Mouse (Mus musculus): ENCODE measurements around the gene Esrrg.

Gene Esrrg

DNA sequence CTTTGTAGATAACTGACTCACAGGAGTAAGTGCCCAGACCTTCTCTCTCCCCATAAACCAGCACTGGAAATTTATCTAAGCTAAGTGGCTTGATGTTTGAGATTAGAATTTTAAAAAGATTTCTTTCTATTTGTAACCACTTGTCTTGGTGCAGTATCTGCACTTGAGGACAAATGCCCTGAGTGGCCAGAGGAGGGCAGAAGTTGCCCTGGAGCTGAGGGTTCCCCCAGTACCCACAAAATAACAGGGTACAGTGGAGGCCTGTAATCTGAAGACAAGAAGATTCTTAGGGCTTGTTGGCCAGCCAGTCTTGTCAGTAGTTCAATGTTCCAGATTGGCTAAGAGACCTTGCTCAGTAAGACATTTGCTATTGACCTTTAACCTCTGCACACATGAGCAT is 461.3 kb downstream of the Esrrg start:
- no peak for DNase-seq (ENCODE audit: low read depth, low spot score)

DNA sequence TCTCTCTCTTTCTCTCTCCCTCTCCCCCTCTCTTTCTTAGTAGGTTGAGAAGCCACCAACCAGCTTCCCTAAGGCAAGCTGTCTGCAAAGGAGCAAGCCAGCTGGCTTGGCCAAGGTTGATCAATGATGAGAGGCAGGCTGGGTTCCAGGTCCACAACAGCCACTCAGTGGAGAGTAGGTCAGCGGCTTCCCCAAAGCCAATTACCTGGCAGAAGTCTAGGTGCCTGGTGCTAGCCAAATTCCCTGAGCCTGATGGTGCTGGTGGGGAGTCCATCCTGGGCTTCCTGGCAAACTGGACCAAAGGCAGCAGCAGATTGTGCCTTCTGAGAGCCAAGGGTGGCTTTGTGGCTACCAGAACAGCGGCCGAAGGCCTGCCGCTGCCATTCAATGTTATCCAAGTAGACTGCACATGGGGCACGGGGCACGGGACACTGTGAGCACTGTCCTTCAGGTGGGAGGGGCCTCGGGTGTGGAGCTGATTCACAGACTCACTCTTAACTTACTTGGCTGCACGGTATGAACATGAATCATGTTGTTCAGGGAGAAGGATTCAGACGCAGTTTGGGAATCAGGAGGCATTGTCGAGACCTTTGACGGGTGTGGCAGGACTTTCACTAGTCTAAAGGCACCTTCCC is 469.1 kb downstream of the Esrrg start:
- DNase-seq (ENCODE audit: low read depth, low spot score) = no peak

DNA sequence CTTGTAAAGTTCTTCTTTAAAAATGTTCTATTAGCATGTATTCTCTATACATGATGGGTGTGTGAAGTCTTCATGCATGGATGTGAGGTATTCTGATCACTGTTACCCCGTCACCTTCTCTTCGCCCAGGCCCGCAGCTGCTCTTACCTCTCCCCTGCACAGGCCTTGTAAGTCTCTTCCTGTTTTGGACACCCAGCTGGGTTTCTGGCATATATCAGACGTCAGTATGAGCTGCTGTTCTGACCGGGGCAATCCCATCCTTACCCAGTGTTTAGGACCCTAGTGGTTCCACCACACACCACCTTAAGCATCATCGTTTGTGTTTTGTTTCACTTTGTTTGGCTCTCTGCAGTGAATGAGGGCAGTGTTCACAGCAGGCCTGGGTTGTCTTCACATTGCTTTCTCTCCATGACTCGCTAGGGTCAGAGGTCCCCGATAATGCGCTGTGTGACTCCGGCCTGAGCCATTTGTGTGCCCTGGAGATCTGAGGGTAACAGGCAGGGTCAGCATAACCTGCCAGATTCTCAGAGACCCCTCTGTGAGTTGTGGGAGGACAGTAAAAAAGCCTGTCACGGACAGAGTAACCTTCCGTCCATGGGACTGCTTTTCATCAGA is 471.8 kb downstream of the Esrrg start:
- no peak for DNase-seq (ENCODE audit: low read depth, low spot score)

DNA sequence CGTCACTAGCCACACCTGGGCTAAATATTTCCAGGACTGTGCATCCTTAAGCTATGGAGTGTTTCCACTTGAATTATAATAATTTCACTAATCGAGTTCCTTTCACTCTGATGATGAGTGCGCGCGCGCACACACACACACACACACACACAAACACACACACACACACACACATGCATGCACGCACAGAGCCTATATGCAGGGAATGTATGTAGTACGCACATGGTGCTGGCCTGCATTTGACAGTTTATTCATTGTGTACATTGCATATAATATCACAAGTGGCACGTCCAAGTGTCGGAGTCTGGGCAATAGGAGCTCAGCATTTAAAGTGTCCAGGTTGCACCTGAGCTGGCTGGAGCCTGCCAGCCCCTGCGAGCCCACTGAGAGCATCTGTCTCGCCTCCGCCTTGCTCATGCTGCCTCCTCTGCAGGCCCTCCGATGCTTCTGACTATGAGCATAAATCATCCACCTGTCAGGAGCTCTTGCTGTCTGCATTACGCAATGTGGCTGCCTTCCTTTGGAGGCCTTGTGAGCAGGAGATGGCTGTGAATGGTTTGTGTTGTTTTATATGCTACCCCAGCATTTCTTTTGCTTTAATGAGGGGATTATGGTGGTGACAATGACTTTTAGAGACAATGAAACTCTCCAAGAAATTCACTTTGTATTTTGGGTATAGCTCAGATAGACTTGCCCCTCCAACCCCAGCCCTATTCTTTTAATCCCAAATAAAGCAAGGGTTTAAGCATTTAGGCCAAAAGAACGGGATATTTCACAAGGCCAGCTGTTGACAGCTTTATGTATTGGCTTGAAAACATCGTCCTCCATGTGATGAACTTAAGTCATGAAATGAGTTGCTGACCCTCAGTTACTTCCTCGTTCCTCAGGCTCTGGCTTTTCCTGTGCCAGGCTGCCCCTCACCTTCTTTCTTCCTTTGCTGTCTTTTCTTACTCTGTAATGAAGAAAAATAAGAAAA is 474.4 kb downstream of the Esrrg start:
- DNase-seq (ENCODE audit: low read depth, low spot score) = no peak

DNA sequence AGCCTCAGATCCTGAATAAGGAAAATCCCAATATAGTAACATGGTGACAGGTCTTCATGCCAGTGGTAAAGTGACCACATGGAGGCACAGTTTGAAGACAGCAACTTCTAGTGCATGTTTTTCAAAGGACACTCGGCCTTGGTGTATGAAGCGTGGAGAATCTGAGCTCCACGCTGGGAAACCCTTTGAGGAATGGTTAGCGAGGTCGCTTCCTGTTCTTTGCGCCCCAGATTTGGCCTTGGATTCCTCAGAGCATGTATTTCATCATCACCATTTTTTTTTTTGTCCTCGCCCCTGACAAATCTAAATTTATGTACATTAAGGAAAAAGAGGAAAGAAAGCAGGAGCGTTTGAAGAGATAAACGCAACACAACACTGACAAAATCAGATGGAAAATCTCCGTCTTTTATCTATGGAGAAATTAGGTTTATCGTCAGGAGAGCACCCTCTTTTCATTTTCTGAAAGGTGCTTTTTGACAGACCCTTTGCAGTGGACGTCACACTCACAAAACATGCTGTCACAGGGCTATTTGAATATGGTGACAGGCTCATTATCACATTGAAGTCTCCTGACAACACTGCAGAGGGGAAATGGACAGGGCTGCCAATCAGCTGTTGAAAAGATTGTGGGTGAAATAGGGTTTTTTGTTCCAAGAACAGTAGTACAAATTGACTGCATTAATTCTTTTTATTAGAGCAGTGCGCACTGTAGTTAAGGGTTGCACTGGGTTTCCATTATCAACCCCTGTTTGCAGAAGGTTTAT is 476.7 kb downstream of the Esrrg start:
- DNase-seq (ENCODE audit: low read depth, low spot score) = no peak

DNA sequence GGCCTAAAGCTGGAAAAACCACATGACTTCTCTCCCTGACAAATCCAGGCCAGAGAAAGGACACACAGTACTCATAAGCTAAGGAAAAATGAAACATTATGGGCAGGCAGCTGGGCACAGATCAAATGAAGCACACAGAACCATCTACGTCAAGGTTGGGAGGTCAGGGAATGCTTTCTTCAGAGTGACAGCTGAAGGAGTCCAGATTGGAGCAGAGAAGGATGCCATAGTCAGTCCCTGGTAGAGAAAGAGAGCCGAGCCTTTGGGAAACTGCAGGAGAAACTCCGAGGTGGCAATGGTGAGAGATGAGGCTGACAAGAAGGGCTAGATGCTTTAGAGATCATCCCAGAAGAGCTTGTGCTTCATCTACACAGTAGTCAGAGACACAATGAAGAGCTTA is 485.1 kb downstream of the Esrrg start:
- DNase-seq (ENCODE audit: low read depth, low spot score) = no peak

DNA sequence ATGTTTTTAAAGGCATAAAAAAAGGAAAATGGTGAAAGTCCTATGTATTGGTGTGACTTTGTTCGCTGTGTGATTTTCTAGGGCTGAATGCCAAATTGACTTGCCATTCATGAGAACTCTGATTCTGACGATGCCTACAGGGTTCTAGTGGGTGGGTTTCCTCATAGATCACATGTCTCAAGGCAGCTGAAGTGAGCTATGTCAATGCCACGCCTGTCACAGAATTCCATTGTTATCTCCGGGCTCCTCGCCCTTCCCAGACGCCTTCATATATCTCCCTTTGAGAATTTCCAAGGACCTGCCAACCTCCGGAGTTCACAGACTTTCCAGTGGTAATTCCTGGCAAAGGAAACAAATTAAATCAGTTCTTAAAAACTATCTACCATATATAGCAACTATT is 493.2 kb downstream of the Esrrg start:
- DNase-seq (ENCODE audit: low read depth, low spot score) = no peak

DNA sequence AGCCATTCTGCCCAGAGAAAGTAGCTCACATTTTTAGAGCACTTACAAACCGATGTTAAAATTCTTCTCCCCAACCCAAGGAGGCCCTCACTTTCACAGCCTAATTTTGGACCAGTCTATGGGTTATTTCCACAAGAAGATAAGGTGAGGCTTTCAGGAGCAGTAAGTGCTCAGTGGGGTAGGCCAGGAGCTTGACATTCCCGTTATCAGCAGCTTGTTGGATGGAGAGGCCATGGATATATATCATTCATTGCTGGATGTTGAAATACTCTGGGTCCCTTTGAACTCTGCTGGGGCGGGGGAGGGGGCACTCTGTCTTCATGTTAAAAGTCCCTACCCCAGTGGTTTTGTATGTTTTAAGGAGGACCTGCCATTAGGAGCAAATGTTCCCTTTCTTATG is 494.6 kb downstream of the Esrrg start:
- no peak for DNase-seq (ENCODE audit: low read depth, low spot score)

DNA sequence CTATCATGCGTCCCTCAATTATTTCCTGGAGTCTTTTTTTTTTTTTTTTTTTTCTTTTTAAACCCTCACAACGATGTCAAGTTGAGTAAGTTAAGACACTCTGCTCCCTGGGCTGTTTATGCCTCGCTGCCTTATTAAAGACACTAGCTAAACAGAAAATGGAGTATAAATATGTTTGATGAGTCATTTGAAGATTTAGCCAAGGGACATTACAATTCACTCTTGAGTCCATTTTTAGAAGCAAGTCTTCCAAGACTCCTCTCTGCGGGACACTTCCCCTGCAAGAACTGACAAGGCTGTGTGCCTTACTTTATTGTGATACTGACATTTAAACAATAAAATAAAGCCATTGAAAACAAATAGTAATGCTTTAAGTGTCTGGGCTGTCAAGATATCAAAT is 496.9 kb downstream of the Esrrg start:
- no peak for DNase-seq (ENCODE audit: low read depth, low spot score)

DNA sequence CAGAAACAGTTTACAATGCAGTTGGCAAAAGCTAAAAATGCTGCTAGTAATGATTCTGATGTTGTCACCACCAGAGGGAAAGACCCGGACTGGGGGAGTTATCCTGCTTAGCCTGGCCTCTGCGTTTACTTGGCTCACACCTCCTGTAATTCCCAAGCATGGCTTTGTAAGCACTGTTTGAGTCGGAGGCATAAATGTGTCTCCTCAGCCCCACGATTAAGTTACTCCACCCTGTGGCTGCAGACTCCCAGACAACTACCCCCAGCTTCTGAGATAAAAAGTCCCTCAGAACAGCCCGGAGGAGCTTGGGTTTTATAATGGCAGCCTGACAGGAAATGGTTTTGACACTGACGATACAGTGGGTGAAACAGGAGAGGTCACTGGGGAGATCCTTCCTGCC is 499.4 kb downstream of the Esrrg start:
- no peak for DNase-seq (ENCODE audit: low read depth, low spot score)

DNA sequence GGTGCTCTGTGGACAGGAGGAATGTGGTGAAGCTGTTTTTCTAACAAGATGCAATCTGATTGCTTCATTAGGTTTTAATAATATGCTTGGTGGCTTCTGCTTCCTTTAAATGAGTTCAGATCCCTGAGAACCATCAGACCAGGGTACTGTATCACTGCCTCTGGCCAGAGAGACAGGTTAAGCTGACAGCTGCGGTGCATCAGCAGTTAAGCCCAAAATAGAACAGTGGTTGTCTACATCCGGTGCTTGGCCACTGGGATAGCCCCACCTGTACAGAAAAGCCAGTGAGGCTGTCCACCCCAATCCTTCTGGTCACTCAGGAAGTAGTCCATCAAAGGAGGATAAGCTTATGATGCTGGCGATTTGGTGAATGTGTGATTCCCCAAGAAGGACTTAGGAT is 503.0 kb downstream of the Esrrg start:
- DNase-seq (ENCODE audit: low read depth, low spot score) = no peak

DNA sequence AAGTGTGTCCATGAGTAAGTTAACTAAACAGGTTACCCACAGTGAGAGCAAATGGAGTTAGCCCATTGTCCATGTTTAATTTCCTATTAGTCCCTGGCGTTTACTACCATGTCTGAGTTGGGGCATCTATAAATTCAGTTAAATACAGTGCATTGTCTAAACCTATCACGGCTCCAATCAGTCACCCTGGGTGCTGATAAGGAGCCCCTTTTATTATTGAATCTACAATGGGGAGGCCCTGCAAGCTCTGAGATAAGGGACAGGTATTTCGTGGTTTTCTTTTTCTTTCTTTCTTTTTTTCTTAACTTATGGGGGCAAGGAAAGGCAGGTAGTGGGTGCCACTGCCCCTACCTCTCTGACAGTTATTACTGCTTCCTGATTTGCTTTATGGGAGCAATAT is 504.6 kb downstream of the Esrrg start:
- DNase-seq (ENCODE audit: low read depth, low spot score) = no peak

DNA sequence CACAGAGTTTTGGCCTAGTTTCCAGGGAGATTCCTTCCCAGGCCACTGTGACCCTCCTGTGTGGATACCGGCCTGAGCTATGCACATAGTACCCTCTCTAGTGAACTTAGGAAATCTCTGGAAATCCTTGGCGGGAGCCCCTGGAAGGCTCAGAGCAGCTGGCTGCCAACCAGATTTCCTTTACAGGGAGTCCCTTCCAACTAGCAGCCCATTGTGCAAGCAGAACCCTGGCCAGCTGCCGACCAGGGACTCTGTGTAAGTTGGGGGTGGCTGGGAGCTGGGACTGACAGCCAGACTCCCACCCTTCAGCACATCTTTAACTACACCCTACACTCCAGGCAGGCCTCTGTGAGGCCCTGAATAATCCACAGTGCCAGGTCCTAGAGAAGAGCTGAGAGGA is 509.5 kb downstream of the Esrrg start:
- peak; percentile 22 for DNase-seq (ENCODE audit: low read depth, low spot score)

DNA sequence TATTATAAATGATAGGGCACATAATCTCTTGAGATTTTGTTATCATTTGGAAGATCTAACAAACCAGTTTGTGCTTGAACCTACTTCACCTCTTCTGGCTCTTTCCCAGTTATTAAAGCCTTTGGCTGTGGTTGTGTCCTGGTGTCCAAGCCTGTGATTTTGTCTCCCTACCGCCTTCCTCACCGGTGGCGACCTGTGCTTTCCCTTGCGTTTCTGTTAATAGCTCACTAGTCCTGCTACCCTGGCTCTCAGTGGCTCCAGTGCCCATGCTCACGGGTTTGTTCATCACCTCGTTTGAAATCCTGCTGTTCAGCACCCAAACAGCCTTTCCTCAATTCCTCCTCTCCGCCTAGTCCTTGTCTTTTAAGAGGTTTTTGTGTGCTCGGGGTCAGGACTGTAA is 511.2 kb downstream of the Esrrg start:
- no peak for DNase-seq (ENCODE audit: low read depth, low spot score)

DNA sequence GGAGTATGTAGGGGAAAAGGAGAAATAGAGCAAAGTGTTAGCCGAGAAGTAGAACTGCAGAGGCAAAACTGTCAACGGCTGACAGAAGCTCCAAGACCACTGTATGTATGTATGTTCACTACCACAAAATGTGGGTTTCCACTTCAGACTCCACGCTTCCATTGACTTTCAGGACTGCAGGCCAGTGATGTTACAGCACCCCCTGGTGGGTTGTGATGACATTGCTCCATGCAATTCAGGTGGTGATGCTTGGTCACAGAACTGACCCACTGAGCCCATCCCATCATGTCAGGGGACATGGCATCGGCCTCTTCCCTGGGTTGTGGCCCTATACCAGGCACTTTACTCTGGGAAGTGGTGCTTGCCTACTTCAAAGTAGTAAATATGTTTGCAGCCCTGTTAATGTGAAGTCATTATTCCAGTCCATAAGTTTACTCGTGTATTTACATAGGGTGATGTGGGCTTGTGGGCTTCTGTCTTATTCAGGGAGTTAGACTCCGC is 517.0 kb downstream of the Esrrg start:
- DNase-seq (ENCODE audit: low read depth, low spot score) = no peak

DNA sequence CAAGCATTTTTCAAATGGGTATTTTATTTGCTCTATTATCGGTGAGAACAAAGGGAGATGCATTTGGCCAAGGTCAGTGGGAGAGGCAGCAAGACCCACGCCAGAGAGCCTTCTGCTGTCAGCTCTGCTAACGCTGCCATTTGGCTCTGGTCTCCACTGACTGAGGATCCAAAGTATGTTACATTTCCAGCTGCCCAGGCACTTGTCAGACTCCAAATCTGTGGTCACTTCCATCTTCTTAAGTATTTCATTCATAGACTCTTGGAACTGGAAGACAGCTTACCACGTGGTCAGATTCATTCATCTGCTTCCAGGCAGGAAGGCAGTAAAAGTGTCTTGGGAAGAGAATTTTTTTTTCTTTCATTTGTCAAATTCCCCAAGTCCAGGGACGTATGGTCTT is 527.5 kb downstream of the Esrrg start:
- DNase-seq (ENCODE audit: low read depth, low spot score) = no peak

DNA sequence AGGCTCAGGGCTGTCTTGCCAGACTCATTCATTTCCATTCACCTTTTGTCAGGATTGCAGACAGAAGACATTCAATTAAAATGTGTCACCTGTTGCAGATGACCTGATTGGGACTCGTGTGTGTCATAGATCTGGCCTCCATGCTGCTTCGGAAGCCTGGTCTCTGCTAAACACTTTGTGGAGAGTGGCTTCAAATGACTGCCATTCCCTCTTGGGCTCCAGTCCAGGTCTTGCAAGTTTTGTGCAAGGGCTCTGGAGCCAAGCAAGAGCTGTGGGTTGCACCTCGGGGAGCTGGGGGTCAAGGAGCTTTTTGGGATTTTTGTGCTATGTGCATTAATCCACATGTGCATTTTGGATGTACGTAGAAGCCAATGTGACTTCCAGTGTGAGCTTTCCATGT is 530.9 kb downstream of the Esrrg start:
- DNase-seq (ENCODE audit: low read depth, low spot score) = no peak

DNA sequence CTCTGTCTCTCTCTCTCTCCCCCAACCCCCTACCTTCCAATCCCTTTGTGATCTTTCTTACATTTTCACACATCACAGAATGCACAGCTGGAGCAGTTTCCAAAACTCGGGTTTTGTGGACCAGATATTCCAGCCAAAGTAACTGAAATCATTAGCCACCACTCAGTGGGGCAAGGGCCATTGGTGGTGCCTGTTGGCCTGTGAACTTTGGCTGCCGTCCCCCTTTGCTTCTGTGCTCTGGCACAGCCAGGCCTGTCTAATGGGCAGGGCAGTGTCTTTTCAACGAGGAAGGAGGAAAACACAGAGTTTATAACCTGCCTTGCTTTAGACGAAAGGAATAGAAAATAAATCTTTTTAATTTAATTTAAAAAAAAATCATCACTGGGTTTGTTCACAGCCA is 531.6 kb downstream of the Esrrg start:
- no peak for DNase-seq (ENCODE audit: low read depth, low spot score)

DNA sequence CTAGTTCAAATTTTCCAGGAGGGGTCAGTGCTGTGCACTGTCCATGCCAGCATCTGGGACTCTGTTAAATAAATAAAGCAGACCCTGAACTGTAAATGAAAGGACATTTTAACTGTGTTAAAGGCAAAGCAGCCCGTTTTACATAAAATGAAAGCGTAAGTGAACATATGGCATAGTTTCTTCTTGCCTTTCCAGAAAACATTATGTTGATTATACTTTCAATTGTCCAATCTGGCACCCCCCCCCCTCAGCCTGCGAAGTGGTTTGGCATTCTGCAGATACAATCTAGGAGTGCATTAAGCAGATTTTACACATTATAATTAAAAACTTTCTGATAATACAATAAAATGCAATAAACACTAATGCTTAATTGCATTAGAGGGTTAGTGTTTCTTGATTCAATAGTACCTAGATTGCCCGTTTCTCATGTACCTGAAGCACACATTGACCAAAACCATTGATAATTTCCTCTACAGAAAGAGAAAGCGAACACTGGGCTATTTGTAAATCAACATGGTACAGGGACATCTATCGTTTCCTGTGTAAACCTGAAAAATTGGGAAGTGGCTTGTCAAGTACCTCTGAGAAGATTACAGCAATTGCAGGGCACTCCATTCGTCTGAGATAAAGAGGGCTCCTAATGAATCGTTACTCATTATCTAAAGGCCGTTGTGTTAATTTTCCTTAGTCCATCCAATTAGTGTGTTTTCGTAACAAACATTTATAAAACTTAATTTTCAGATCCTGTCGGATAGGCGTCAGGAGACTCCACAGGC is 539.0 kb downstream of the Esrrg start:
- no peak for DNase-seq (ENCODE audit: low read depth, low spot score)

DNA sequence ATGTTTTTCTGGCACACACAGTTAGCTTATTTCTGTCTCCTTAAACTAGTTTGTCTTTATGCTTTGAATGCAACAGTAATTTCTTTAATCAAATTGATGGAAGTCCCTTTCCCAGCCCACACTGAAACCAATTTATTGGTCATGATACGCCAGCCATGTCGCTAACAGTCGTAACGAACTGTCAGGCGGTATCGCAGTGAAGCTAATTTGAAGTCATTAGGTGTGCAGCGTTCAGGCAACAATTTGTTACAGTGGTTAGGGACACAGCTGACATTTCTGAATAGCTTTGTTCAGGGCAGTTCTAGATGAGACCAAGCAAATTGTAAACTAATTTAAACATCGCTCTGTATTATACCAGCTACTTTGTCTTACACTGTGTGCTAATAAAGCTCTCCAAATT is 542.5 kb downstream of the Esrrg start:
- DNase-seq (ENCODE audit: low read depth, low spot score) = no peak

DNA sequence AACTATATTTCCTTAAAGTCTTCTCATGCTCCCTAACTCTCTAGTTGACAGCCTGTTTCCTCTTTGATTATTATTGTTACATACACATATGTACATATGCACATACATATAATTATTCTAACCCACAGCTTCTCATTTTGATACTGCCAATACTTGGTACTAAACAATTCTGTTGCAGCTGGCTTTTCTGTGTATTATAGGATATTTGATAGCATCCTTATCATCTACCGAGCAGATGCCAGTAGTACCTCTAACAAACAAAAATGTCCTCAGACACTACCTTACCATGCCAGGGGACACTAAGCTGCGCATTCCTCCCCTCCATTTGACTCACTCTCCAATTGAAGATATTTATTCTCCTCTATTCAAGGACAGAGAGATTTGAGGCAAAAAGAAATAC is 543.4 kb downstream of the Esrrg start:
- DNase-seq (ENCODE audit: low read depth, low spot score) = no peak
